Mouse (Mus musculus): Measurements from ENCODE around the gene Creb3l4. TPM values are rescaled to one million over a fixed set of nuclear protein-coding genes. Genes with fewer than 3 reads are reported as not detected.
A peak's percentile ranks its signal among the peaks of the same experiment; 100 is the strongest.
"Not testable (repeated sequence)": the region's sequence is repeated elsewhere in the genome, so short reads cannot be mapped to it uniquely, and the experiment has no call there.

Gene Creb3l4
- total and polyA plus RNA-seq, 3 experiments = 0.07 to 0.08 TPM; not detected in 1

DNA sequence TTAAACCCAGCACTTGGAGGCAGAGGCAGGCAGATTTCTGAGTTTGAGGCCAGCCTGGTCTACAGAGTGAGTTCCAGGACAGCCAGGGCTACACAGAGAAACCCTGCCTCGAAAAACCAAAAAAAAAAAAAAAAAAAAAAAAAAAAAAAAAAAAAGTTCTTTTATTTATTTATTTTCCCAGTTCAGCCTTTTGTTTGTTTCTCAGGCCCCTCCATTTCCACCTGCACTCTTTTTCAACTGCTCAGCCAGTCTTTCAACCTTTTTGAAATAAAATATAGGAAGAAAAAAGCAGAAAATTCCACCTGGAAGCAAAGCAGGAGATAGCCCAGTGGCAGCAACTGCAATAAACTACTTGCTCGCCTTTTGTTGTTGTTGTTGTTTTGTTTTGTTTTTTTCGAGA lies 46.1 kb upstream of the Creb3l4 start:
- not testable (repeated sequence) for H3K4me3 ChIP-seq (ENCODE audit: control insufficient read depth in 1 of 2, insufficient read depth in 1 of 2, low read depth in 2 of 2, low read length in 2 of 2)

DNA sequence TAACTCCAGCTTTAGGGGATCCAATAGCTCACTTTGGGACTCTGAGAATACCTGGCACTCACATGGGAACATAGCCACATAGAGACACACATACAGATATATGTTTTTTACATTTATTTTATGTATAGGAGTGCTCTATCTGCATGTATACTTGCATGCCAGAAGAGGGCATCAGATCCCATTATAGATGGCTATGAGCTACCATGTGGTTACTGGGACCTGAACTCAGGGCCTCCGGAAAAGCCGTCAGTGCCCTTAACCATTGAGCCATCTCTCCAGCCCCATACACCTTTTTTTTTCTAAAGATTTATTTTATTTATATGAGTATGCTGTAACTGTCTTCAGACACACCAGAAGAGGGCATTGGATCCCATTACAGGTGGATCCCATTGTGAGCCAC lies 40.8 kb upstream of the Creb3l4 start:
- peak; percentile 36 for DNase-seq (ENCODE audit: low read depth, low spot score)
- Histone ChIP-seq H3K9ac (ENCODE audit: control insufficient read depth, low read depth, low read length, poor library complexity, severe bottlenecking) (no peak overlapping the region), H3K27ac (ENCODE audit: control insufficient read depth, low read depth, low read length) (no peak overlapping the region), H3K4me1 (ENCODE audit: control insufficient read depth in 1 of 2, insufficient read depth in 2 of 2, low read length in 2 of 2) (no peaks in the 10 kb centered on the region), H3K27me3 (ENCODE audit: control insufficient read depth in 1 of 2, insufficient read depth in 2 of 2, low read length in 2 of 2) (no peaks in the 10 kb centered on the region), H3K9me3 (replicated peaks; ENCODE audit: insufficient read depth, low read length) (no peaks in the 10 kb centered on the region), H3K79me2 (ENCODE audit: control insufficient read depth, insufficient read depth, low read length, poor library complexity) (no peaks in the 10 kb centered on the region), H3K36me3 (ENCODE audit: control insufficient read depth in 1 of 2, insufficient read depth in 2 of 2, low read length in 2 of 2) (peaks cover 0 to 6% of the 10 kb centered on the region in 2 experiments; a peak in 1 of 4 replicates), H3K4me3 (ENCODE audit: control insufficient read depth in 1 of 2, insufficient read depth in 1 of 2, low read depth in 2 of 2, low read length in 2 of 2) (no peak overlapping the region)
- TF ChIP-seq CTCF (IDR thresholded peaks at IDR 0.05 in 2 of 3, conservative IDR thresholded peaks at IDR 0.05 in 1 of 3; ENCODE audit: control insufficient read depth in 1 of 3, insufficient read depth in 1 of 3, low read depth in 2 of 3, low read length in 3 of 3, poor library complexity in 1 of 3, severe bottlenecking in 1 of 3) = peak; percentile 7 to 55 (median 29); a peak in 3 of 6 replicates
- TF ChIP-seq UBTF (IDR thresholded peaks at IDR 0.05; ENCODE audit: borderline replicate concordance, insufficient read depth, low read depth, low read length) = no peak
- peak; percentile 32; the same call in 1 of the 2 replicates for TF ChIP-seq ZC3H11A (IDR thresholded peaks at IDR 0.05; ENCODE audit: low read depth, low read length)
- TF ChIP-seq ETS1 (IDR thresholded peaks at IDR 0.05; ENCODE audit: low read depth, low read length) = no peak
- no peak for TF ChIP-seq BHLHE40 (IDR thresholded peaks at IDR 0.05; ENCODE audit: borderline replicate concordance, low read depth, low read length)
- TF ChIP-seq EP300 (IDR thresholded peaks at IDR 0.05; ENCODE audit: low read depth in 1 of 2, low read length in 2 of 2) = no peak
- TF ChIP-seq SMC3 (IDR thresholded peaks at IDR 0.05; ENCODE audit: low read depth, low read length) = peak; percentile 37; the same call in 1 of the 2 replicates
- TF ChIP-seq ZKSCAN1 (IDR thresholded peaks at IDR 0.05; ENCODE audit: low read depth, low read length) = no peak
- no peak for TF ChIP-seq MYB (IDR thresholded peaks at IDR 0.05; ENCODE audit: low read depth, low read length)
- no peak for TF ChIP-seq USF2 (IDR thresholded peaks at IDR 0.05; ENCODE audit: borderline replicate concordance in 1 of 2, insufficient read depth in 1 of 2, low read depth in 1 of 2, low read length in 2 of 2)
- TF ChIP-seq GATA1 (IDR thresholded peaks at IDR 0.05; ENCODE audit: low read depth, low read length) = no peak
- TF ChIP-seq GABPA (IDR thresholded peaks at IDR 0.05; ENCODE audit: low read depth, low read length) = no peak
- TF ChIP-seq POLR2AphosphoS2 (IDR thresholded peaks at IDR 0.05; ENCODE audit: low read length) = no peak
- TF ChIP-seq RAD21 (IDR thresholded peaks at IDR 0.05; ENCODE audit: low read depth, low read length) = peak; percentile 27
- TF ChIP-seq MYC (IDR thresholded peaks at IDR 0.05; ENCODE audit: low read depth, low read length) = peak; percentile 77; the same call in 1 of the 2 replicates
- no peak for TF ChIP-seq SIN3A (IDR thresholded peaks at IDR 0.05; ENCODE audit: low read length)

More for the DNA sequence above, 46.1 kb upstream of the Creb3l4 start:
- H3K9ac ChIP-seq (ENCODE audit: control insufficient read depth, low read depth, low read length, poor library complexity, severe bottlenecking); H3K27me3 ChIP-seq (ENCODE audit: control insufficient read depth in 1 of 2, insufficient read depth in 2 of 2, low read length in 2 of 2); H3K36me3 ChIP-seq (ENCODE audit: control insufficient read depth in 1 of 2, insufficient read depth in 2 of 2, low read length in 2 of 2); H3K9me3 ChIP-seq (replicated peaks; ENCODE audit: insufficient read depth, low read length); H3K27ac ChIP-seq (ENCODE audit: control insufficient read depth, low read depth, low read length); DNase-seq (ENCODE audit: low read depth, low spot score); H3K4me1 ChIP-seq (ENCODE audit: control insufficient read depth in 1 of 2, insufficient read depth in 2 of 2, low read length in 2 of 2): not testable (repeated sequence)
- peak; percentile 82 for TF ChIP-seq ZNF384 (IDR thresholded peaks at IDR 0.05; ENCODE audit: low read depth, low read length)
- peaks cover 14% of the 10 kb centered on the region for H3K79me2 ChIP-seq (ENCODE audit: control insufficient read depth, insufficient read depth, low read length, poor library complexity)
